Mouse (Mus musculus) monocyte, adult 2 months (primary cell): ENCODE data around the gene Spop.

ENCODE experiments used
- DNase-seq, 2 experiments: peaks; one replicate each; pipeline ENCODE4 v3.0.0; 2022; ENCODE audit warnings: low spot score in 2 of 2, low read depth in 1 of 2

Gene Spop

GRCm38 (mm10) chr11:95415931-95416330, 2.1 kb downstream of the Spop start:
- DNase-seq = peak; percentile 21 to 44

GRCm38 (mm10) chr11:95417341-95417740, 3.5 kb downstream of the Spop start:
- no peak for DNase-seq

GRCm38 (mm10) chr11:95420880-95421435, 7.1 kb downstream of the Spop start:
- DNase-seq = no peak

GRCm38 (mm10) chr11:95423505-95423904, 9.6 kb downstream of the Spop start:
- DNase-seq = no peak

- no peak for DNase-seq
Observed at GRCm38 (mm10) chr11:95431344-95431743, 17.5 kb downstream of the Spop start.

- DNase-seq = peak in 1 of 2 experiments; percentile 24
Observed at GRCm38 (mm10) chr11:95432194-95432593, 18.3 kb downstream of the Spop start.

- no peak for DNase-seq
Observed at GRCm38 (mm10) chr11:95445371-95445770, 31.5 kb downstream of the Spop start.

GRCm38 (mm10) chr11:95446580-95447305, 32.9 kb downstream of the Spop start:
- DNase-seq = no peak

GRCm38 (mm10) chr11:95448346-95448745, 34.5 kb downstream of the Spop start:
- DNase-seq = no peak

- DNase-seq = no peak
Observed at GRCm38 (mm10) chr11:95455331-95455730, 41.5 kb downstream of the Spop start.

GRCm38 (mm10) chr11:95460872-95461271, 47.0 kb downstream of the Spop start:
- DNase-seq = no peak

- DNase-seq = no peak
Observed at GRCm38 (mm10) chr11:95462168-95462567, 48.3 kb downstream of the Spop start.

- DNase-seq = no peak
Observed at GRCm38 (mm10) chr11:95467731-95468130, 53.9 kb downstream of the Spop start.

- DNase-seq = no peak
Observed at GRCm38 (mm10) chr11:95472942-95473341, 59.1 kb downstream of the Spop start.

- no peak for DNase-seq
Observed at GRCm38 (mm10) chr11:95473456-95473855, 59.6 kb downstream of the Spop start.

- no peak for DNase-seq
Observed at GRCm38 (mm10) chr11:95476323-95476722, 62.4 kb downstream of the Spop start.

GRCm38 (mm10) chr11:95479458-95479857, 65.6 kb downstream of the Spop start:
- DNase-seq = no peak

- DNase-seq = no peak
Observed at GRCm38 (mm10) chr11:95480662-95481061, 66.8 kb downstream of the Spop start.

GRCm38 (mm10) chr11:95485634-95486033, 71.8 kb downstream of the Spop start:
- no peak for DNase-seq

GRCm38 (mm10) chr11:95487237-95487636, 73.4 kb downstream of the Spop start:
- DNase-seq = no peak

- DNase-seq = no peak
Observed at GRCm38 (mm10) chr11:95490104-95490503, 76.2 kb downstream of the Spop start.

- no peak for DNase-seq
Observed at GRCm38 (mm10) chr11:95492256-95492655, 78.4 kb downstream of the Spop start.

- no peak for DNase-seq
Observed at GRCm38 (mm10) chr11:95493010-95493409, 79.1 kb downstream of the Spop start.
